Mouse (Mus musculus) cerebellum, adult (tissue): ENCODE results near the gene Macrod2.

Experiments
- ATAC-seq: cut with Nextera tagmentation; 2 replicates; pipeline ENCODE4 v1.9.2; 2017; ENCODE audit warnings: mild to moderate bottlenecking, moderate library complexity, mixed read lengths; ENCODE audit not compliant: insufficient number of reproducible peaks, low FRiP score, low TSS enrichment

Macrod2 gene

GRCm38 (mm10) chr2:141008458-141008857 lies 613.3 kb downstream of the Macrod2 start:
- no peak for ATAC-seq

- no peak for ATAC-seq
Observed at GRCm38 (mm10) chr2:141013443-141014165, 618.5 kb downstream of the Macrod2 start.

GRCm38 (mm10) chr2:141022971-141023370 lies 627.9 kb downstream of the Macrod2 start:
- no peak for ATAC-seq

GRCm38 (mm10) chr2:141023916-141024315 lies 628.8 kb downstream of the Macrod2 start:
- no peak for ATAC-seq

GRCm38 (mm10) chr2:141024316-141025043 lies 629.4 kb downstream of the Macrod2 start:
- ATAC-seq, result no peak

- 0 out of 2 replicates have a peak, but pooled peaks have one; percentile 40 for ATAC-seq
Observed at GRCm38 (mm10) chr2:141056685-141057454, 661.8 kb downstream of the Macrod2 start.

- no peak for ATAC-seq
Observed at GRCm38 (mm10) chr2:141057455-141057833, 662.3 kb downstream of the Macrod2 start.

GRCm38 (mm10) chr2:141073981-141074855 lies 679.1 kb downstream of the Macrod2 start:
- ATAC-seq, result no peak

GRCm38 (mm10) chr2:141078221-141078620 lies 683.1 kb downstream of the Macrod2 start:
- no peak for ATAC-seq

GRCm38 (mm10) chr2:141091320-141091719 lies 696.2 kb downstream of the Macrod2 start:
- ATAC-seq, result no peak

- no peak for ATAC-seq
Observed at GRCm38 (mm10) chr2:141117579-141117978, 722.5 kb downstream of the Macrod2 start.

GRCm38 (mm10) chr2:141123875-141124274 lies 728.8 kb downstream of the Macrod2 start:
- ATAC-seq, result no peak

- no peak for ATAC-seq
Observed at GRCm38 (mm10) chr2:141125638-141126037, 730.5 kb downstream of the Macrod2 start.

GRCm38 (mm10) chr2:141142266-141142665 lies 747.2 kb downstream of the Macrod2 start:
- no peak for ATAC-seq

- no peak for ATAC-seq
Observed at GRCm38 (mm10) chr2:141152011-141152772, 757.1 kb downstream of the Macrod2 start.

- peak; percentile 87 for ATAC-seq
Observed at GRCm38 (mm10) chr2:141155972-141156371, 760.9 kb downstream of the Macrod2 start.

GRCm38 (mm10) chr2:141156979-141157593 lies 762.0 kb downstream of the Macrod2 start:
- no peak for ATAC-seq

GRCm38 (mm10) chr2:141158161-141158560 lies 763.1 kb downstream of the Macrod2 start:
- no peak for ATAC-seq

GRCm38 (mm10) chr2:141163918-141164317 lies 768.8 kb downstream of the Macrod2 start:
- ATAC-seq, result no peak
